In the genomic region with DNA sequence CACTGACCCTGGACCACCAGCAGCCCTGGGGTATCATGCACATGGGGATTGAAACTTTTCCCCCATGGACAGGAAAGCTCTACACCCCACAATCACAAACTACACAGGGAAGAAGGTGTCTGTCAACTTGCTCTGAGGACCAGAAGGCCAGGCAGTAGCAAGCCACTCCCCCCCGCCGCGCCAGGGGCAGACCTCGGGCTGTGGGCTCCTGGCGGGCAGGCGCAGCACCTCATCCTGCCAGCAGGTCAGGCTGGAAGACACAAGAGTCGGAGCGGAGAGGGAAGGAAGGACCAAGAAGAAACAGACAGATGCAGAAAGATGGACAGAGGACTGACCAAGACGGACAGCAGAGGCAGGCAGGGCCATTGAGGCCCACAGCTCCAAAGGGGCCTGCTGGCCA, we compare ENCODE assay signal across 24 mouse cellular contexts. TPM values are rescaled to one million over a fixed set of nuclear protein-coding genes. Genes with fewer than 3 reads are reported as not detected.
"Had no signal": no experiment of that assay in that cellular context is flagged by ENCODE, and none has a peak within 500 bp of the region (broad histone marks: within the 10 kb centered on the region; RNA-seq: fewer than 3 reads in every experiment).

No protein-coding gene starts in this region.

- H3K9me3 ChIP-seq: midbrain, embryonic 12.5 days; neural tube, embryonic 13.5 days; neural tube, embryonic 15.5 days; stomach, embryonic 15.5 days had no signal

- H3K27me3 ChIP-seq: midbrain, embryonic 12.5 days; neural tube, embryonic 13.5 days; neural tube, embryonic 15.5 days; stomach, embryonic 15.5 days had no signal

- H3K4me3 ChIP-seq: midbrain, embryonic 12.5 days; myocyte; neural tube, embryonic 13.5 days; neural tube, embryonic 15.5 days; stomach, embryonic 15.5 days had no signal

- H3K4me1 ChIP-seq: stomach, embryonic 15.5 days had no signal

- ATAC-seq: midbrain, embryonic 16.5 days had no signal

- DNase-seq: lung, adult 18-20 months; lung, embryonic 14.5 days; lung, postnatal 10 days; lung, postnatal 4 days; midbrain, embryonic 14.5 days; retina, postnatal 1 day; right cerebral cortex, adult 18-20 months; right cerebral cortex, postnatal 25 days; right cerebral cortex, postnatal 4 days; spleen, adult 18-20 months; thymus, adult 2 months; thymus, postnatal 25 days; thymus, postnatal 4 days had no signal

- H3K4me2 ChIP-seq: lung, embryonic 14.5 days; midbrain, embryonic 12.5 days; neural tube, embryonic 13.5 days; neural tube, embryonic 15.5 days; stomach, embryonic 15.5 days had no signal

- H3K9ac ChIP-seq: liver, embryonic 14.5 days; lung, embryonic 14.5 days; midbrain, embryonic 12.5 days; neural tube, embryonic 13.5 days; neural tube, embryonic 15.5 days; stomach, embryonic 15.5 days had no signal

- H3K27ac ChIP-seq: liver, embryonic 14.5 days; midbrain, embryonic 12.5 days; neural tube, embryonic 13.5 days; neural tube, embryonic 15.5 days; stomach, embryonic 15.5 days; stomach, postnatal 0 days had no signal

RNA-seq across cellular contexts. Expression of a gene that starts 23.0 kb away (rescaled TPM):
- polyA plus RNA-seq: lung, embryonic 14.5 days had no signal

RNA-seq across cellular contexts. Expression of a gene that starts 38.0 kb away (rescaled TPM):
- total RNA-seq: megakaryocyte, adult 5-6 weeks; megakaryocyte-erythroid progenitor cell, adult 5-6 weeks had no signal
- polyA plus RNA-seq: testis, adult 2 months had no signal
